Mouse (Mus musculus) hindlimb bud, embryonic 11.5 days (tissue): ENCODE results near the gene Ksr1.

Source experiments
- DNase-seq: peaks from one replicate; pipeline ENCODE4 v3.0.0-alpha.2; 2012; ENCODE audit warnings: low read depth, low spot score; ENCODE audit errors: extremely low spot score

Ksr1 gene

DNA sequence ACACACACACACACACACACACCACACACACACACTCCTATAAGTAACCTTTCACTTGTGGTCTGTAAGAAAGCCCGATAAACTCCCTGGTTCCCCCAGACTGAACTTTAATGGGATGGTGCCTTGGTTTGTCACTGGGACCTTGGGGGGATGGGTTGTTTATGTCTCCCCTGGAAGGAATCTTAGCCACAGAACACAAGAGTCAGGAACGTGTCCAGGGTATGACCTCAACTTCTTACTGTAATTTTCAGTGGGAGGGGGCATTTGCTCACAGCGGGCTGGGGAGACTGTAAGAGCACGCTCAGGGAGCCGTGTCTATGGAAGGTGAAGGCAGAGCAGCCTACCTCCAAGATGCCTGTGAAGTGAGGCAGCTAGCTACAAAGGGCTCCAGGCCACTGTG is 49.5 kb downstream of the Ksr1 start:
- DNase-seq: no peak

DNA sequence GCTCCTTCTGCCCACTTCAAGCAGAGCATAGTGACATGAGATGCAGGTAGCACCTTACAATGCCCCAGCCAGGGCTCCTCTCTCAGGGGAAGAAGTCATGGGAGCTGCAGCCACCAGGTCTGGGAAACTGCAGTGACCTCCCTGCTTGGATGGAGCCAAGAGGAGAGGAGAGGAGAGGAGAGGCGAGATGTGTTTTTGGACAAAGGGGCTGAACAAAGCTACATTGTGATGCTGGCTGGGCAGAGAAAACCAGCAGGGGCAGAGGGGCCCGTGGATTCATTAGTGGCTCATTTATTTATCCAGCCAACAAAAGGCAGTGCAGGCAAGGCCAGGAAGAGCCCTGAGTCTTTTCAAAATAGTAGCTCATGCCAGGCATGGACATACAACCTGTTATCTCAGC is 50.5 kb downstream of the Ksr1 start:
- DNase-seq: no peak

DNA sequence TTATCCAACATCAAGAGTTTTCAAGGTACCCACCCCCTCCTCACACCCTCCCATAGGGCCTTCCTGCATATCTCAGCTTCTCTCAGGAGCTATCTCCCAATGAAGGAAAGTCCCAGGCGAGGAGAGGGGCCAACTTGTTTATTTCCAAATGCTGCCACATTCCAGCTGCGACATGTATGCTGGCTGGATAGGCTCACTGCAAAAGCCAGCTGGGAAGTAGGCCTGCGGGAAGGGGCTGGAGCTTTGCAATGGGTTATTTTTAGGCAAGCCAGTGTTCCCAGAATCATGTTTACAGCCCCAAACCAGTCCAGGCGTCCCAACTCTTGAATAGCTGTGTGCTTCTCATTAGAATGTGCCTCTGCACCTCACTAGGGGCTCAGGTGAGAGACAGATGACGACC is 51.5 kb downstream of the Ksr1 start:
- no peak for DNase-seq

GRCm38 (mm10) chr11:79093986-79094695 is 52.1 kb downstream of the Ksr1 start:
- no peak for DNase-seq

GRCm38 (mm10) chr11:79093386-79093906 is 52.8 kb downstream of the Ksr1 start:
- DNase-seq: no peak

GRCm38 (mm10) chr11:79092802-79093201 is 53.4 kb downstream of the Ksr1 start:
- DNase-seq: no peak

GRCm38 (mm10) chr11:79092245-79092644 is 54.0 kb downstream of the Ksr1 start:
- no peak for DNase-seq

GRCm38 (mm10) chr11:79089756-79090155 is 56.5 kb downstream of the Ksr1 start:
- no peak for DNase-seq

GRCm38 (mm10) chr11:79089027-79089426 is 57.2 kb downstream of the Ksr1 start:
- no peak for DNase-seq

- DNase-seq: no peak
Observed at GRCm38 (mm10) chr11:79088325-79088724, 57.9 kb downstream of the Ksr1 start.

GRCm38 (mm10) chr11:79087731-79088311 is 58.4 kb downstream of the Ksr1 start:
- DNase-seq: no peak

DNA sequence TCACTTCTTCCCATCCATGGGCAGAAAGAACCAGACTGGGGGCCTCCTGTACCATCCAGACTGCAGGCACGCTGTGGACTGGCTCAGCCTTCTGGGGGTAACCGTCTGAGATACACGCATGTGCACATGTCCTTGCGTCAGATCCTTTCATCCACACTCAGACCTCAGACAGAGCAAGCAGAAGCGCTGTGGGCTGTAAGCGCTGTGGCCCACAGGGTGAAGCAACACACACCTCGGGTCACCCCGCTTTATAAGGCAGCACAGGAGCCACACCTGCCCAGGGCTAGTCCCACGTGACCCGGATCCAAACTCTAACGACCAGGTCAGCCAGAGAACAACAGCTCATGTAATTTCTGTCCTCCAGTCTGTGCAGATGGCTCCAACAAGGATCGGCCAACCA is 59.4 kb downstream of the Ksr1 start:
- no peak for DNase-seq

GRCm38 (mm10) chr11:79085059-79085458 is 61.1 kb downstream of the Ksr1 start:
- DNase-seq: no peak

DNA sequence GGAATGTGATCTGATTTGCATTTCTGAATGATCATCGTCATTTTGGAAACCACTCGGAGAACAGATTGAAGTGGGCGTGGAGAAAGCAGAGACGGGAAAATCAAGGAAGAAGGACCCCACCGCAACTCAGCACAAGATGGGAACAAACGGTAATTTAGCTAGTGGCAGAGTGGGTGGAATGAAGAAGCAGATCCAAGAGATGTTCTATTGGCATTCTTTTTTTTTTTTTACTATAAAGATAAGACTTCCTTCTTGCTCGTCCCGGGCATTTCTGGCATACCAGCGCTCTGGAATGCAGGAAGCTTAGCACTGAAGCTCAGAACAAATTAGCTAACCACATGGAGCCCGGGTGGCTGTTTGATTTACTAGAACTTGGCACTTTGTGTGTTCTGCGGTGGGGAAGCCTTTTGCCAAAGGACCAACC is 63.2 kb downstream of the Ksr1 start:
- DNase-seq: no peak

DNA sequence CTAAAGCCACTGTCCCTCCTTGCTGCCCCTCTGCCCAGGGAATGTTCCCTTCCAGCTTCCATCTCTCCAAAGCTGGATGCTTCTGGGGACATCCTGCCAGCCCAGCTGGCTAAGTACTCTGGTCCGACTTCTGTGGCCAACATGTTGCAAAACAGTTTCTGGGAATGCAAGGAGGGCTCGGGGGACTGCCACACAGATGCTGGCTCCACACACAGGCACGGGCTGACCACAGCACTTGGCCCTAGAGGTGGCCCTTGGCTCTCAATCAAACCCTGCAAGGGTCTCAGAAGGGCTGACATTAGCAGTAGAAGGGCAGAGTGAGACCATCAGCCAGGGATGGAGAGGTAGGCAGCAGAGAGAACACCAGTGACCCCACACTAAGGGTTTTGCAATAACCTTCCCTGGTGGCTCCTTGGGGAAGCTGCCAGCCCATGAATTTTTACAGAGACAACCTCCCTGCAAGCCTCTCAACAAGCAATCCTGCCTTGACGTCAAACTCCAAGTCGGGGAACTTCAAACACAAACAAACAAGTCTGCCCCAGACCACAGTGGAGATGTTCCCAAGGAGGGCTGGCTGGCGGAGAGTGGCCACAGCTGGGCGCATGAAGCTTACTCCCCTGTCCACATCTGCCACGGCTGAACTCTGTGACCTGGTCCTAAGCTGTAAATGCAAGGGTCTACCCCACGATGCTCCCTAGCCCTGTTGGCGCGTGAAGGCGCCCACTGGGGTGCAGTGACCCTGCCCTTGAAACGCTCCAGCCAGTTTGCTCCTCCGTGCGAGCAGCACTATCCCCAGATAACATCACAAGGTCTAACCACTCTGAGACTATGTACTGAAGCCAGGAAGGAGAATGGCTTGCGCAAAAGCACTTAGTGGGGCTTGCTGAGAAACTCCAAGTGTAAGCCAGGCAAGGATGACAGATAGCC is 65.0 kb downstream of the Ksr1 start:
- DNase-seq: no peak

DNA sequence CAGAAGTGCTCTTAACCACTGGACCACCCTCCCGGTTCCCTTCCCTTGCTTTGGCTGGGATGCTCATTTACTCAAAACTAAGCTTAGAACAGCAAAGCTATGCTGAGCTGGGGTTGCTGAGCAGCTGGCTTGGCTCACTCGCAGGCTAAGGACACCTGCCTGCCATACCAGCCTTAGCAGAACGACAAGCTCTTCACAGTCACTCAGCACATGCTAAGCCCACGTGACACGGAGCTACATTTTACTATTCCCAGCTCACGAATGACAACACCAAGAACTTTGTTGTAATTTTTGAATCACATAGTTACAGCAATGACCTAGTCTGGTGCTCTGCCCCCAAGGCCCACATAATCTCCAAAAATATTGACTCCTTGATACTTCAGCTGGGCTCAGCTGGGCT is 66.1 kb downstream of the Ksr1 start:
- no peak for DNase-seq

- no peak for DNase-seq
Observed at GRCm38 (mm10) chr11:79076484-79076883, 69.7 kb downstream of the Ksr1 start.

DNA sequence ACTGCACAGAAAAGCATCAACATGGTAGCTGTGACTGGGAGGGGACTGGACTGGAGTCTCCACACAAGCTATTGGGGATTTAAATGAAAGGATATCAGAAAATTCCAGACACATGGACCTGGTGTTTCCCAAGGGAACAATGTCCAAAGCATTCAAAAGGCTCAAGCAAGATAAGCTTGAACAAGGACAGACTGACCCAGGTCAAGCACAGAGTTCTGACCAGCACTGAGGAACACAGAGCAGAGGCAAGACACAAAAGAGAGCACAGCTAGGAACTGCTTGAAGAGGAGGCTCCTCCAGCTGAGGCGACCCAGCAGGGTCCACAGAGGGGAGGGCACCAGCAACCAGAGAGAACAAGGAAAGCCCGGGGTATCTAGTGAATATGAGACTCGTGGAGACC is 71.2 kb downstream of the Ksr1 start:
- DNase-seq: no peak

DNA sequence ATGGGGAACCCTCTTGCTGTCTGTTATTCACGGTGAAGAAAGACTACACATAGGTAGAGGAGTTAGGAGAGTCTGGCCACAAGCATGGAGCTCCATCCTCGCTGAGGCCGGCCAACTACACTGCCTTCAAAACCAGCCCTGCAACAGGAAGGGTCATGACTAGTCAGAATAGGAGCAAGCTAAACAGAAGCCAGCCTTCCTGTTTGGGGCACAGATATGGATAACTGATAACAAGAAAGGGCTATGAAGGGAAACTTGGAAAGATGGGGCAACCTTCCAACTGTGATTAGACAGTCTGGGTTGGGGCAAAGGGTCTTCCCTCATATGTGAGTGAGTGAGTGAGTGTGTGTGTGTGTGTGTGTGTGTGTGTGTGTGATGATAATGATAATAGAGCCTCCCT is 71.6 kb downstream of the Ksr1 start:
- DNase-seq: no peak

GRCm38 (mm10) chr11:79073583-79073982 is 72.6 kb downstream of the Ksr1 start:
- no peak for DNase-seq

DNA sequence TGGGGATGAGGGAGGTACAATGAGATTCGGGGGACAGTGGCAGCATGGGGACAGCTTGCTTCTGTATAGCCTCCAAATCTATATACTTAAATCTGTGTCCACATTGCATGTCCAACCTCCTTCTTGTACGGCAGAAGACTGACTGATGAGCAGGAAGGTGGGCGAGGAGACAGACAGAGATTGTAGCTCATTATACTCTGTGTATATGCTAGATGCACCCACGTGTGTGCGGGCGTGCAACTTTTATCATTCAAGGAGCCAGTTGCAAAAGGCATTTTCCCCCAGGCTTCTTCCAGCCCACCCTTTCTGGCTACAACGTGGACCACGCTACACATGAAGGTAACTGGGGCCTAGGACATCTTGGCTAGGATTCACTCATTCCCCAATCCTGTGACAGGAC is 74.1 kb downstream of the Ksr1 start:
- DNase-seq: no peak
